20 mouse cellular contexts compared by ENCODE assay signal in genomic region chr13:3924483-3924882, GRCm38 (mm10). TPM values are rescaled to one million over a fixed set of nuclear protein-coding genes. Genes with fewer than 3 reads are reported as not detected.
"Had no signal": no experiment of that assay in that cellular context is flagged by ENCODE, and none has a peak within 500 bp of the region (broad histone marks: within the 10 kb centered on the region; RNA-seq: fewer than 3 reads in every experiment).

No protein-coding gene starts in this region.

- H3K4me2 ChIP-seq: lung, embryonic 14.5 days; midbrain, embryonic 11.5 days; midbrain, embryonic 13.5 days; midbrain, embryonic 15.5 days; neural tube, embryonic 12.5 days had no signal

- H3K27me3 ChIP-seq: midbrain, embryonic 13.5 days; midbrain, embryonic 15.5 days; neural tube, embryonic 12.5 days had no signal

- H3K36me3 ChIP-seq: midbrain, embryonic 13.5 days; midbrain, embryonic 15.5 days; neural tube, embryonic 12.5 days had no signal

- DNase-seq: liver, postnatal 0 days; lung, embryonic 14.5 days; lung, postnatal 14 days; lung, postnatal 36 days; right cerebral cortex, postnatal 14 days; spleen, adult 18-20 months; thymus, adult 18-20 months; thymus, postnatal 14 days; thymus, postnatal 36 days had no signal

- H3K9me3 ChIP-seq: megakaryocyte, embryonic 14.5 days; midbrain, embryonic 13.5 days; midbrain, embryonic 15.5 days; neural tube, embryonic 12.5 days had no signal

- H3K4me3 ChIP-seq: megakaryocyte, embryonic 14.5 days; midbrain, embryonic 13.5 days; midbrain, embryonic 15.5 days; neural tube, embryonic 12.5 days had no signal

- ATAC-seq: liver, postnatal 0 days; midbrain, embryonic 13.5 days; midbrain, embryonic 15.5 days had no signal

- H3K4me1 ChIP-seq: megakaryocyte, embryonic 14.5 days; midbrain, embryonic 13.5 days; midbrain, embryonic 15.5 days; neural tube, embryonic 12.5 days had no signal

- H3K9ac ChIP-seq: liver, postnatal 0 days; lung, embryonic 14.5 days; midbrain, embryonic 13.5 days; midbrain, embryonic 15.5 days; neural tube, embryonic 12.5 days had no signal

- H3K27ac ChIP-seq: macrophage; midbrain, embryonic 13.5 days; midbrain, embryonic 15.5 days; neural tube, embryonic 12.5 days had no signal

RNA-seq across cellular contexts. Expression of gene Tubal3, which starts 6.4 kb away (rescaled TPM):
- polyA plus RNA-seq: liver, postnatal 0 days; lung, embryonic 14.5 days; lung, embryonic 16.5 days; macrophage; midbrain, embryonic 11.5 days; midbrain, embryonic 13.5 days; midbrain, embryonic 15.5 days; midbrain, postnatal 0 days; neural tube, embryonic 12.5 days; neural tube, embryonic 14.5 days; thymus, postnatal 0 days had no signal

RNA-seq across cellular contexts. Expression of gene Ucn3, which starts 20.7 kb away (rescaled TPM):
- polyA plus RNA-seq: liver, postnatal 0 days; lung, embryonic 14.5 days; lung, embryonic 16.5 days; macrophage; midbrain, embryonic 11.5 days; midbrain, embryonic 13.5 days; midbrain, embryonic 15.5 days; neural tube, embryonic 12.5 days; neural tube, embryonic 14.5 days; stomach, embryonic 16.5 days had no signal
